In the genomic region with DNA sequence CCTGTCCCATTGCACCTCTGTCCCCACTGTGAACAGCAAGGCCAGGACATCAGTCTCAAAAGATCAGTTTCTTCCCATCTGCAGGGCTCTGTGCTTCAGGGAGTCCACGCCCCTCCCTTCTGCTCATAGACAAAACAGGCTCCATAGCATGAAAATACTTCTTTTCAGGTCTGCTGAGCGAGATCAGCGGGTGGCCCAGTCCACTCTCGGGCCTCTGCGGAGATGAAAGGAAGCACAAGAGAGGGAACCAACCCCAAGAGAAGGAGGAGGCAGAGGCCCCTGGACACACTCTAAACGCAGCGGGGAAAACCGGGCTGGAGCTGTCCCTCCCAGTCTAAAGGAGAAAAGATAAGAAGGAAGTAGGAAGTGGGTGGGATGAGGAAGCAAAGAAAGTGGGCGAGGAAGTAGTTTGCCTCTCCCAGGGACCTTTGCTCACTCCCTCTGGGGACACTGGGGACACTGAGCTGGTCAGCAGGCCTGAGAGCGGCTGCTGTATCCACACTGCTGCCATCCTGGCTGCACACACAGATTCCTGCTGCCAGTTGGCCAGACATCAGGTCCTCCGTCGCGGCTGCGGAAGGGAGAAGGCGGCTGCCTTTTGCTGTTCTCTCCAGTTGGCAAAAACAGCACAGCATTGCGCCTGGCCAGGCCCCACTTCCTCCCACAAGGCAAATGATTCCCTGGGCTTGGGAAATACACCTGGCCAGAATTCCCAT, we compare ENCODE assay signal across 8 mouse cellular contexts.
A peak's percentile ranks its signal among the peaks of the same experiment; 100 is the strongest.
DNase-seq lines count a peak whose midpoint lies in the region; ATAC-seq and TF ChIP-seq lines count a peak whose summit lies in the region.

No protein-coding gene starts in this region.

- TF ChIP-seq POLR2A in limb, embryonic 14.5 days (IDR thresholded peaks at IDR 0.05; ENCODE audit: borderline replicate concordance, extremely low read depth, insufficient read depth, insufficient read length): no peak

- H3K4me1 ChIP-seq in forebrain, embryonic 13.5 days: peaks cover 44% of the 10 kb centered on the region
- peaks cover 19 to 24% of the 10 kb centered on the region in 2 experiments for H3K4me1 ChIP-seq in heart, embryonic 14.5 days (ENCODE audit: control insufficient read depth in 2 of 2, insufficient read depth in 2 of 2, low read length in 2 of 2)
- H3K4me1 ChIP-seq in kidney, postnatal 0 days (replicated peaks; ENCODE audit: insufficient read depth, low read length): peaks cover 14% of the 10 kb centered on the region
- peaks cover 39% of the 10 kb centered on the region for H3K4me1 ChIP-seq in limb, embryonic 14.5 days (ENCODE audit: control insufficient read depth, insufficient read depth, low read length)
- H3K4me1 ChIP-seq in midbrain, embryonic 15.5 days: peaks cover 35% of the 10 kb centered on the region

- no peaks in the 10 kb centered on the region for H3K36me3 ChIP-seq in forebrain, embryonic 13.5 days (ENCODE audit: poor library complexity, severe bottlenecking)
- no peaks in the 10 kb centered on the region for H3K36me3 ChIP-seq in heart, embryonic 14.5 days (ENCODE audit: control insufficient read depth, insufficient read depth, low read length)
- no peaks in the 10 kb centered on the region for H3K36me3 ChIP-seq in kidney, postnatal 0 days (ENCODE audit: insufficient read depth, low read length)
- H3K36me3 ChIP-seq in limb, embryonic 14.5 days (ENCODE audit: control insufficient read depth, insufficient read depth, low read length): no peaks in the 10 kb centered on the region
- no peaks in the 10 kb centered on the region for H3K36me3 ChIP-seq in midbrain, embryonic 15.5 days (replicated peaks)

- H3K9ac ChIP-seq in forebrain, embryonic 13.5 days: peak overlapping the region; percentile 41
- H3K9ac ChIP-seq in heart, embryonic 14.5 days (ENCODE audit: low read length): peak overlapping the region; percentile 16; the same call in 1 of the 2 replicates
- H3K9ac ChIP-seq in kidney, postnatal 0 days (ENCODE audit: low read depth, low read length): peak overlapping the region; percentile 31; the same call in 1 of the 2 replicates
- peak overlapping the region; percentile 44; the same call in 1 of the 2 replicates for H3K9ac ChIP-seq in limb, embryonic 14.5 days (ENCODE audit: low read depth, low read length, severe bottlenecking)
- H3K9ac ChIP-seq in midbrain, embryonic 15.5 days: peak overlapping the region; percentile 6; the same call in 1 of the 2 replicates

- H3K9me3 ChIP-seq in forebrain, embryonic 13.5 days (replicated peaks): no peaks in the 10 kb centered on the region
- no peaks in the 10 kb centered on the region for H3K9me3 ChIP-seq in heart, embryonic 14.5 days (ENCODE audit: control insufficient read depth, low read length)
- H3K9me3 ChIP-seq in kidney, postnatal 0 days (replicated peaks; ENCODE audit: low read length): no peaks in the 10 kb centered on the region
- no peaks in the 10 kb centered on the region for H3K9me3 ChIP-seq in limb, embryonic 14.5 days (ENCODE audit: control insufficient read depth, low read length)
- no peaks in the 10 kb centered on the region for H3K9me3 ChIP-seq in midbrain, embryonic 15.5 days

- H3K27me3 ChIP-seq in forebrain, embryonic 13.5 days: peaks cover 9% of the 10 kb centered on the region; the same call in 1 of the 2 replicates
- H3K27me3 ChIP-seq in heart, embryonic 14.5 days (ENCODE audit: control insufficient read depth, insufficient read depth, low read length): peaks cover 13% of the 10 kb centered on the region
- H3K27me3 ChIP-seq in kidney, postnatal 0 days (ENCODE audit: insufficient read depth, low read length): no peaks in the 10 kb centered on the region; the same call in 1 of the 2 replicates
- H3K27me3 ChIP-seq in limb, embryonic 14.5 days (ENCODE audit: control insufficient read depth, insufficient read depth, low read length): no peaks in the 10 kb centered on the region
- no peaks in the 10 kb centered on the region for H3K27me3 ChIP-seq in midbrain, embryonic 15.5 days (replicated peaks)

- no peak for TF ChIP-seq CTCF in kidney, postnatal 0 days (IDR thresholded peaks at IDR 0.05; ENCODE audit: low read depth)

- H3K27ac ChIP-seq in forebrain, embryonic 13.5 days: peak overlapping the region; percentile 31
- H3K27ac ChIP-seq in heart, embryonic 14.5 days (replicated peaks in 1 of 2; ENCODE audit: control insufficient read depth in 1 of 2, insufficient read depth in 1 of 2, low read depth in 2 of 2, low read length in 2 of 2): peak overlapping the region in 1 of 2 experiments; percentile 55; a peak in 2 of 4 replicates
- H3K27ac ChIP-seq in kidney, postnatal 0 days: 0 out of 2 replicates have a peak overlapping the region, but pooled peaks have one; percentile 21
- no peak overlapping the region for H3K27ac ChIP-seq in limb, embryonic 14.5 days (replicated peaks; ENCODE audit: low read depth, low read length)
- H3K27ac ChIP-seq in midbrain, embryonic 15.5 days: peak overlapping the region; percentile 36; the same call in 1 of the 2 replicates

- peak overlapping the region; percentile 16 for H3K4me3 ChIP-seq in forebrain, embryonic 13.5 days
- H3K4me3 ChIP-seq in heart, embryonic 14.5 days (ENCODE audit: control insufficient read depth in 1 of 2, insufficient read depth in 1 of 2, low read depth in 1 of 2, low read length in 2 of 2): no peak overlapping the region
- no peak overlapping the region for H3K4me3 ChIP-seq in kidney, postnatal 0 days (replicated peaks; ENCODE audit: low read depth, low read length)
- H3K4me3 ChIP-seq in limb, embryonic 14.5 days (replicated peaks; ENCODE audit: low read length): 0 out of 2 replicates have a peak overlapping the region, but pooled peaks have one; percentile 7
- no peak overlapping the region for H3K4me3 ChIP-seq in midbrain, embryonic 15.5 days

- peak; percentile 52 for DNase-seq in kidney, postnatal 0 days (ENCODE audit: low spot score)
- peak; percentile 71 for DNase-seq in limb, embryonic 14.5 days (ENCODE audit: low spot score)
- DNase-seq in testis, postnatal 14 days (ENCODE audit: low spot score): peak; percentile 42
- DNase-seq in thymus, postnatal 25 days: no peak

- peak; percentile 72 for ATAC-seq in cerebellum, adult (ENCODE audit: insufficient number of reproducible peaks, low FRiP score, low TSS enrichment)
- peak; percentile 46; the same call in 1 of the 2 replicates for ATAC-seq in forebrain, embryonic 13.5 days
- peak; percentile 54 for ATAC-seq in heart, embryonic 14.5 days (ENCODE audit: insufficient number of reproducible peaks, insufficient read depth, low FRiP score, low read depth)
- ATAC-seq in kidney, postnatal 0 days (replicated peaks; ENCODE audit: low FRiP score, low read depth): no peak
- ATAC-seq in limb, embryonic 14.5 days (ENCODE audit: low FRiP score, low read depth): peak; percentile 35; the same call in 1 of the 2 replicates
- peak; percentile 25; the same call in 1 of the 2 replicates for ATAC-seq in midbrain, embryonic 15.5 days (replicated peaks)

- 2% methylated on average over 16 of the region's 16 CpGs for WGBS in forebrain, embryonic 13.5 days
- WGBS in heart, embryonic 14.5 days: 11% methylated on average over 16 of the region's 16 CpGs
- 14% methylated on average over 16 of the region's 16 CpGs for WGBS in kidney, postnatal 0 days
- WGBS in limb, embryonic 14.5 days: 7% methylated on average over 16 of the region's 16 CpGs
- 6% methylated on average over 15 of the region's 16 CpGs for WGBS in midbrain, embryonic 15.5 days

- H3K4me2 ChIP-seq in forebrain, embryonic 13.5 days: peak overlapping the region; percentile 54
- peak overlapping the region; percentile 55 for H3K4me2 ChIP-seq in heart, embryonic 14.5 days (ENCODE audit: low read length)
- H3K4me2 ChIP-seq in kidney, postnatal 0 days (ENCODE audit: low read length): peak overlapping the region; percentile 36
- H3K4me2 ChIP-seq in limb, embryonic 14.5 days (replicated peaks; ENCODE audit: low read depth, low read length, severe bottlenecking): peak overlapping the region; percentile 45
- peak overlapping the region; percentile 21 for H3K4me2 ChIP-seq in midbrain, embryonic 15.5 days

Comparison
In these comparisons a context has a peak if more than half of its experiments do, and no peak if none do; other contexts are left out.
1. H3K4me3 ChIP-seq: peak in forebrain, embryonic 13.5 days (single experiment) and limb, embryonic 14.5 days (single experiment); none in heart, embryonic 14.5 days (0 of 2), kidney, postnatal 0 days (single experiment) and midbrain, embryonic 15.5 days (single experiment).
2. Peak in every context shown above with its lines, with median percentiles within 50 percentile points of each other: H3K4me2 ChIP-seq and H3K9ac ChIP-seq.